Mouse (Mus musculus) hindbrain, embryonic 15.5 days (tissue): ENCODE data around the gene Mrpl50. TPM values are rescaled to one million over a fixed set of nuclear protein-coding genes. Genes with fewer than 3 reads are reported as not detected.
A peak's percentile ranks its signal among the peaks of the same experiment; 100 is the strongest.
"Not testable (repeated sequence)": the region's sequence is repeated elsewhere in the genome, so short reads cannot be mapped to it uniquely, and the experiment has no call there.

Experiments
- ATAC-seq: fragments of 200-750 bp; cut with Nextera tagmentation; 2 replicates; pipeline ENCODE4 v1.8.0; 2017; ENCODE audit warnings: low read depth, moderate number of reproducible peaks, moderate TSS enrichment; ENCODE audit not compliant: low FRiP score
- H3K27ac ChIP-seq: fragments of 300-500 bp; sonication (generic); replicated peaks from 2 replicates; pipeline ENCODE4 v1.5.1; 2015; ENCODE audit warnings: mild to moderate bottlenecking, inconsistent platforms
- H3K27me3 ChIP-seq: fragments of 300-500 bp; sonication (generic); 2 replicates; pipeline ENCODE4 v1.6.1; 2015; ENCODE audit warnings: control low read depth, inconsistent platforms
- H3K36me3 ChIP-seq: fragments of 300-500 bp; sonication (generic); 2 replicates; pipeline ENCODE4 v1.6.1; 2015; ENCODE audit warnings: control low read depth, inconsistent platforms
- H3K4me1 ChIP-seq: fragments of 300-500 bp; sonication (generic); replicated peaks from 2 replicates; pipeline ENCODE4 v1.6.1; 2015; ENCODE audit warnings: control low read depth, inconsistent platforms
- H3K4me2 ChIP-seq: fragments of 300-500 bp; sonication (generic); 2 replicates; pipeline ENCODE4 v1.6.1; 2015; ENCODE audit warnings: moderate library complexity, mild to moderate bottlenecking, inconsistent platforms
- H3K4me3 ChIP-seq: fragments of 300-500 bp; sonication (generic); 2 replicates; pipeline ENCODE4 v1.5.1; 2015; ENCODE audit warnings: mild to moderate bottlenecking, inconsistent platforms
- H3K9ac ChIP-seq: fragments of 300-500 bp; sonication (generic); 2 replicates; pipeline ENCODE4 v1.6.1; 2015; ENCODE audit warnings: inconsistent platforms
- H3K9me3 ChIP-seq: fragments of 300-500 bp; sonication (generic); 2 replicates; pipeline ENCODE4 v1.6.1; 2016; ENCODE audit warnings: control low read depth, inconsistent platforms
- WGBS: fragments of 180-500 bp; shearing (Covaris S2); methylation state at CpG from one replicate; pipeline ENCODE4 v1.1.7; 2015; 5-methylcytosine and 5-hydroxymethylcytosine counted together
- polyA plus RNA-seq: library from polyadenylated mRNA; unstranded; fragments of >200 nt; fragmentation: Nextera tagmentation; extraction: Ambion mirVana; gene quantifications from 2 replicates; pipeline ENCODE4 v1.2.1, GENCODE M21; 2015

Mrpl50 gene
- polyA plus RNA-seq, 1 experiment from 2014 or later, result 72.9 TPM

DNA sequence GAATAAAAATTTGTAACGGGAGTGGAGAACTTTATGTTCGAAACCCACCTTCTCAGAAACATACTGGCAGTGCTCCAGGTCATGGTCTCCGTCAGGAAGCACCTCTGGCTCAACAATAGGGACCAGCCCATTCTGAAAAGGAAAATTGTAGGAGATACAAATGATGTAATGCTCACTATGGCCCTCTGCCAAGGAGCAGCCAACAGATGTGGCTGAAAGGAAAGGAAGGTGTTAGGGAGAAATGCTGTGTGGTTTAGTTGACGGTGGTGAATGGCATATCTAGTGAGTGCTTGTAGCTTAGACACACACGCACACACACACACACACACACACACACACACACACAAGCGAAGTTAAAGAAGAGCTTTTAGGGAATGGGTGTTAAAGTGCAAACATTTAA is 18.8 kb upstream of the Mrpl50 start:
- H3K27me3 ChIP-seq, result no peaks in the 10 kb centered on the region
- H3K4me2 ChIP-seq, result no peak overlapping the region
- no peaks in the 10 kb centered on the region for H3K9me3 ChIP-seq
- no peak overlapping the region for H3K9ac ChIP-seq
- H3K27ac ChIP-seq, result no peak overlapping the region
- no peak overlapping the region for H3K4me3 ChIP-seq
- no peaks in the 10 kb centered on the region for H3K4me1 ChIP-seq
- H3K36me3 ChIP-seq, result 0 out of 2 replicates have a peak, but pooled peaks cover 4% of the 10 kb centered on the region
- no peak for ATAC-seq
- WGBS, result 72% methylated on average over 6 of the region's 6 CpGs

DNA sequence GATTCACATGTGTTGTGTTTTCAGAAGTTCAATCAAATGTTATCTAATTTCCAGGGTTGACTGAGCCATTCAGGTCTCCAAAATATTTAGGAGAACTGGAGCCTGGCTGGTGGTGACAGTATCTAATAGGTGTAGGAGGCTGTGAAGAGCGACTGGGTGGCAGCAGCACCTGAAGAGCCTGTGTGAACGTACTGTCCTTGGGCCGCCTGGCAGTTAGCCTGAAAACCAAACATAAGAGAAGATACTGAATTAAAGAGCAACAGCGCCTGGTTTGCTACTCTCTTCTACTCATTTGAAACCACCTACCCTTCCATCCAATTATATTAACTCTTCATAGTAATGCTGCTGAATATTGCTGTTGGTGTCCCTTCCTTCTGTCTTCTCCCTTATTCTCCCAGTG is 15.8 kb upstream of the Mrpl50 start:
- no peaks in the 10 kb centered on the region for H3K9me3 ChIP-seq
- H3K36me3 ChIP-seq, result peaks cover 18% of the 10 kb centered on the region
- H3K27ac ChIP-seq, result no peak overlapping the region
- H3K27me3 ChIP-seq, result no peaks in the 10 kb centered on the region
- H3K4me1 ChIP-seq, result no peaks in the 10 kb centered on the region
- no peak for ATAC-seq
- no peak overlapping the region for H3K4me2 ChIP-seq
- H3K9ac ChIP-seq, result no peak overlapping the region
- WGBS, result 92% methylated on average over 4 of the region's 4 CpGs
- no peak overlapping the region for H3K4me3 ChIP-seq

DNA sequence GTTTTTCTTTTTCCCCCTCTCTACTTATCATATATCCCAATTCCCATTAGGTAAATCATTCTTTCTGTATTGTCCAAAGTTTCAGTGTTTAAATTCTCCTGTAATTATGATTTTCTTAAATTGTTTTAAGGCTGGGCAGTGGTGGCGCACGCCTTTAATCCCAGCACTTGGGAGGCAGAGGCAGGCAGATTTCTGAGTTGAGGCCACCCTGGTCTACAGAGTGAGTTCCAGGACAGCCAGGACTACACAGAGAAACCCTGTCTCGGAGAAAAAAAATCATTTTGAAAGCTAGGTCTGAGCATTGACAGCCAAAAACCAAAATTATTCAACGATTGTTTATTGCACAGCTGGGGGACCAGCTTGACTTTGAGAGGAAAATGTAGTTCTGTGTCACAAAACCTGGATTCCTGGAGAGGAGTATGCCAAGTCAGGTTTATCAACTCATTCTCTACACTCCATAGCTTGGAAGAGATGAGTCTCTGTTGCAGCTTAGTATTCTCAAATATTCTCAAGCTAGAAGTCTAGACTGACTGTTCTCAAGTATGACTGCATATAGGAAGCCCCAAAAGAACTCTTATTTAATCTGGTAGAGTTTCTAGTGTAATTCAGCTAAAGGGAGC is 14.9 kb upstream of the Mrpl50 start:
- WGBS, result 96% methylated on average over 4 of the region's 4 CpGs
- Histone ChIP-seq H3K4me2 (no peak overlapping the region), H3K27me3 (no peaks in the 10 kb centered on the region), H3K36me3 (peaks cover 23% of the 10 kb centered on the region), H3K4me1 (no peaks in the 10 kb centered on the region), H3K4me3 (no peak overlapping the region), H3K9me3 (no peaks in the 10 kb centered on the region), H3K9ac (no peak overlapping the region), H3K27ac (no peak overlapping the region)
- ATAC-seq, result no peak

DNA sequence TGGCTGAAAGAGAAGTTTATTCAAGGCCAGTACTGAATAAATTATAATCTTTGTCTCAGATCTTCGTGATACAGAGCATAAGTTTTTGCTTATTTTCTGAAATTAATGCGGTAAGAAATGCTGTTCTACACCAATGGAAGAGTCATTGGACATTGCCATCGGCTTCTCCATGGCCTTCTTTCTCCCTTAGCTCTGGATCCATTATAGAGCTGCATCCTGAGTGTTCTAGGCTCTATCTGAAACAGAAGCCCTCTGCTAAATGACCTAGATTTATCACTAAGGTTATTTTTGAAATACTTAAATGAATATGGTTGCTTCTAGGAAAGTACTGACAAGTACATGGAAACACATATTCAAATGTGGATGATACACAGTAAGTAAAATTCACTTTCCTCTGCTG is 14.1 kb upstream of the Mrpl50 start:
- Histone ChIP-seq H3K36me3 (peaks cover 30% of the 10 kb centered on the region), H3K9ac (no peak overlapping the region), H3K27ac (no peak overlapping the region), H3K27me3 (no peaks in the 10 kb centered on the region), H3K4me1 (no peaks in the 10 kb centered on the region), H3K9me3 (0 out of 2 replicates have a peak, but pooled peaks cover 4% of the 10 kb centered on the region), H3K4me3 (no peak overlapping the region), H3K4me2 (no peak overlapping the region)
- no peak for ATAC-seq
- WGBS, result 91% methylated on average over 3 of the region's 3 CpGs

DNA sequence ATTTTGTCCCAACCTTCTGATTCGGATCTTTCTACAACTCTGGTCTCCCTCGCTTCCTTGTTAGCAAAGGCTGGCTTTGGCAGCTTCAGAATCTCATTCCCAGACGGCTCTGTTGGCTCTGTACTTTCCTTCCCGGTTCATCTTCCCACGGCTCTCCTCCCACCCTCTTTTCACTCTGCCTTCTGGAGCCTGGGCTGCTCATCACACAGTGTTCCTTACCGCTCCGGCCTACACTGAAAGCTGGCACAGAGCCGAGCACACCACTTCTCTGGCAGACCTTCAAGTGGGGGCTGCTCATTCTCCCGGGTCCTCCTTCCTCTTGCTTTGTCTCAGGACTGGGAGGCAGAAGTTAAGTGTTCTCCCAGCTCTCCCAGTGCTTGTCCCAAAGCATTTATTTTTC is 1.7 kb upstream of the Mrpl50 start:
- H3K4me2 ChIP-seq, result peak overlapping the region; percentile 78
- no peak for ATAC-seq
- 69% methylated on average over 9 of the region's 9 CpGs for WGBS

DNA sequence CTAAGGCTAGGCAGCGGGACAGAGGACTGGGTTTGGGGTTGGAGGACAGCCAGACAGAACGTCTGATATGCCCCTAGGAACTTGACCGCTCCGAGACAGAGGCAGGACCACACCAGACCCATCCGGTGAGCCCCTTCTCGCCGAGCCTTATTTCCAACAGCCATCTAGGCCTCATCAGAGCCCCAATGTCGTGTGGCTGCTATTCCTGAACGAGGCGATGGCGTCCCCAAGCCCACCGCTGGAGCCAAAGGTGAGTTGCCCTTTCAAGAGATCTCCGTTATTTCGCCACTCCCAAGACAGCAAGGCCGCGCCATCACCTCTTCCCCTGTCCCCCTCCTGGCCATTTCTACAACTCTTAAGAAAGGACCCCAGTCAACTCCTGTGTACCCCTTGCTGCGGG is 453 bp upstream of the Mrpl50 start:
- under 1% methylated on average over 17 of the region's 17 CpGs for WGBS
- H3K4me2 ChIP-seq, result peak overlapping the region; percentile 78
- ATAC-seq, result no peak; the same call in 1 of the 2 replicates
- H3K27ac ChIP-seq, result peak overlapping the region; percentile 70
- H3K4me3 ChIP-seq, result peak overlapping the region; percentile 74
- peak overlapping the region; percentile 66 for H3K9ac ChIP-seq
- H3K36me3 ChIP-seq, result peaks cover 24% of the 10 kb centered on the region
- no peaks in the 10 kb centered on the region for H3K9me3 ChIP-seq
- H3K27me3 ChIP-seq, result no peaks in the 10 kb centered on the region
- peaks cover 39% of the 10 kb centered on the region for H3K4me1 ChIP-seq

More for the DNA sequence above, 1.7 kb upstream of the Mrpl50 start:
- H3K9me3 ChIP-seq, result no peaks in the 10 kb centered on the region
- H3K4me3 ChIP-seq, result peak overlapping the region; percentile 74; the same call in 1 of the 2 replicates
- H3K4me1 ChIP-seq, result peaks cover 39% of the 10 kb centered on the region
- H3K27me3 ChIP-seq, result no peaks in the 10 kb centered on the region
- no peak overlapping the region for H3K27ac ChIP-seq
- H3K36me3 ChIP-seq, result peaks cover 27% of the 10 kb centered on the region
- no peak overlapping the region for H3K9ac ChIP-seq

DNA sequence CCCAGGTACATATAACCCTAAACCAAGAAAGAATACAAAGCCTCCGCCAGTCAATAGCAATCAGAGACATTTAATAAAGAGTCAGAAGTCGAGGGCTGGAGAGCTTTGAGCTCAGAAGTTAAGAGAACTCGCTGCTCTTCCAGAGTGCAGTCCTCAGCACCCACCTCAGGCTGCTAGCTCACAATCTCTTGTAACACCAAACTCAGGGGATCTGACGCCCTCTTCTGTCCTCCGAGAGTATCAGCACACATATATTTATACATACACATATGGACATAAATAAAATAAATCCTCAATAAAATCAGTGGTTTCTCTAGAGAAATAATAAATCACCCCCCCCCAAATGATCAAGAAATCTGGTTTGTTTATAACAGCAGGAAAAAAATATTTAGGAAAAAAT is 1.4 kb downstream of the Mrpl50 start:
- H3K4me1 ChIP-seq, result peaks cover 39% of the 10 kb centered on the region
- no peaks in the 10 kb centered on the region for H3K27me3 ChIP-seq
- 0 out of 2 replicates have a peak overlapping the region, but pooled peaks have one; percentile 14 for H3K4me3 ChIP-seq
- H3K9ac ChIP-seq, result no peak overlapping the region
- ATAC-seq, result no peak
- 75% methylated on average over 5 of the region's 5 CpGs for WGBS
- peaks cover 12% of the 10 kb centered on the region for H3K36me3 ChIP-seq
- H3K27ac ChIP-seq, result no peak overlapping the region
- peak overlapping the region; percentile 78 for H3K4me2 ChIP-seq
- H3K9me3 ChIP-seq, result no peaks in the 10 kb centered on the region

DNA sequence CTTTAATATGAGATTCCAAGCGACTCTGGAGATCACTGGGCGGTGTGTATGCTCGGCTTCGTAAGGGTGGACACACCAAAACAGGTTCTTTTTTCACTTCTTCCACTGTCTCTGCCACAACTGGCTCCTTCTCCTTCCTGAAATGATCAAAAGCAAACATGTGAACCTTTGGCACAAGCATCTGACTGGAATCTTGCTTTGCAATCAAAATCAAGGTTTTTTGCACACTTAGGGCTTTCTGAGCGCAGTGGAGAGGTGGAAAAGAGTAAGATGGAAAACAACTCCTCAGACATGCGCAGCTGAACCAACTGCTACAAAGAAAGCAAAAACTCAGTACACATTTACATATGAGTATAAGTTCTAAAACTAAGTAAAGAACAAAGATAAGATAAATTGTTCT is 6.5 kb downstream of the Mrpl50 start:
- Histone ChIP-seq H3K4me1 (peaks cover 9% of the 10 kb centered on the region), H3K27me3 (no peaks in the 10 kb centered on the region), H3K27ac (no peak overlapping the region), H3K9me3 (no peaks in the 10 kb centered on the region), H3K36me3 (peaks cover 28% of the 10 kb centered on the region), H3K9ac (no peak overlapping the region), H3K4me3 (no peak overlapping the region), H3K4me2 (no peak overlapping the region)
- no peak for ATAC-seq
- WGBS, result over 99% methylated on average over 6 of the region's 6 CpGs

DNA sequence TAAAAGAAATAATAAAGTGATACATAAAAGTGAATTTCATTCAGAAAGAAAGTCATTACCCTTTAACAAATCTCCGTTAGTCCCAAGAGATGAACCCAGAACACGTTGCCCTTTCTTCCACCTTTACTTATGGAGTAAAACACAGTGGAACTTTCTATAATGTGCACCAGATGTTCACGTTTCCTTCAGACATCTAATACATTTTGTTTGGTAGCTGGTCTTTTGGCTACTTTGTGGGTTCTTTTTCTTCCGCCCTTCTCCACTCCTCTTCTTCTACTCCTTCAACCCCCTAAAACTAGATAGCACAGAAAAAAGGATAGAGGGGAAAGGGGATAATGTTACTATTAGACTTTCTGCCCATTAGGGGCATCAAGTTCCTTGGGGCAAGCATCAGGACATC is 8.3 kb downstream of the Mrpl50 start:
- no peak for ATAC-seq
- Histone ChIP-seq H3K4me3 (no peak overlapping the region), H3K27me3 (no peaks in the 10 kb centered on the region), H3K4me2 (no peak overlapping the region), H3K4me1 (no peaks in the 10 kb centered on the region), H3K9ac (no peak overlapping the region), H3K9me3 (no peaks in the 10 kb centered on the region), H3K36me3 (peaks cover 28% of the 10 kb centered on the region), H3K27ac (no peak overlapping the region)
- 90% methylated on average over 4 of the region's 4 CpGs for WGBS

DNA sequence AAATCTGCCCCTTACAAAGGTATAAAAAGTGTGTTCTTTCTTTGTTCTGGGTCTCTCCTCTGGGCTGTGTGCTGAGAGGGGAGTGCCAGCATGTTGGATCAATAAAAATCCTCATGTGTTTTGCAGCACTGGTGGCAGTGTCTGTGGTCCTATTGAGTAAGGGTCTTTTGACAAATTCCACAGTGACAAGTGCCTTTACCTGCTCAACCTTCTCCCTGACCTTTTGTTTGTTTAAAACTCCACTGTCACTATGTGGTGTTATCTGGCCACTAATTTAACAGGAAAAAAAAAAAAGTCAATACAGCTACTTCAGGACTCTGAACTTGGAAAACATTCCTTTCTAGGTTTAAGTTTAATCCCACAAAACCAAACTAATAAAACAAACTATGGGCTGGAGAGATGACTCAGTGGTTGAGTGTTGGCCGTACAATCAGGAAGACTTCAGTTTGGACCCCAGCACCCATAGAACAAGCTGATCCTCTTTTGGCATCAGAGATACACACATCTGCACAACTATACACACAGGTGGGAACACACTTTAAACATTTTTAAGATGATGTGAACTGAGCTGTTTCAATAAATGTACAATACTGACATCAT is 10.6 kb downstream of the Mrpl50 start:
- WGBS, result 89% methylated on average over 1 of the region's 1 CpGs
- H3K4me3 ChIP-seq, ATAC-seq: not testable (repeated sequence)

DNA sequence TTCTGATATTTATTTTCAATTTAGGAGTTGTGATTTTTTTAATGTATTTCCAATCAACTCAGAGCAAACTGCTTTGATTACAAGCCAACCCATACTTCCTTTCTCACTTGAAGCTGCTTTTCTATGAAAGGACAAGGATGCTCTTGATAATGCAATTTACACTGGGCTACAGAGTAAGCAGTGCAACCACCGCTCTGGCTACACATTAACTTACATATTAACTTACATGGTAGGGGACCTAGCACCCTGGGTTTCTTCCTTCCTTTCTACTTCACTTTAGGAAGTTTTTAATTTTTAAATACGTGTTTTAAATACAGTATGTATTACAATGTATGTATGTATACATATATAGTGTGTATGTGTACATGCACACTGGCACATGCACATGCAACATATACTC is 11.7 kb downstream of the Mrpl50 start:
- Histone ChIP-seq H3K4me2 (no peak overlapping the region), H3K9ac (no peak overlapping the region), H3K9me3 (no peaks in the 10 kb centered on the region), H3K4me1 (no peaks in the 10 kb centered on the region), H3K4me3 (no peak overlapping the region), H3K27ac (no peak overlapping the region), H3K36me3 (peaks cover 24% of the 10 kb centered on the region), H3K27me3 (no peaks in the 10 kb centered on the region)
- 91% methylated on average over 2 of the region's 2 CpGs for WGBS
- no peak for ATAC-seq

More for the DNA sequence above, 10.6 kb downstream of the Mrpl50 start:
- not testable (repeated sequence) for H3K4me2 ChIP-seq, H3K4me1 ChIP-seq, H3K9me3 ChIP-seq, H3K27me3 ChIP-seq, H3K27ac ChIP-seq, H3K9ac ChIP-seq
- H3K36me3 ChIP-seq, result peaks cover 28% of the 10 kb centered on the region

DNA sequence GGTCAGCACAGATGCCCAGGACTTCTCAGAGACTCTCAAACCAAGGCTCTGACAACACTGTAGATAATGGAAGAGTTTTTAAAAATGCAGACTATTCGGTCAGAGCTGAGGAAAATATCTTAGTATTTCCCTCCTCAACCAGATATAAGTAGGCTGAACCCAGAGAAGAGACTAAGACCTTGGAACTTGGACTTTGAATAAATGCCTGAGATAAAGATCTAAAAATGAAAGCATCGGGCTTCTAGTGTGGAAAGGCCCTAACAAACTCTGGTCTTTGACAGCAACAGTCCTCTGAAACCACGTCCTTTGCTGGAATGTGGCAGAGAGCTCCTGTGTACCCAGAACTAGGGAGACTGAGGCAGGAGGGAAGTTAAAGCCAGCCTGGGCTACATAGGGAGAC is 14.5 kb downstream of the Mrpl50 start, which contains the start of gene Baat:
Gene Baat, minus strand, starts transcription at position 172 of the 400 bp plus-strand sequence.
- H3K27ac ChIP-seq, result no peak within 1 kb of the TSS
- no peak for ATAC-seq
- no peak within 1 kb of the TSS for H3K4me3 ChIP-seq
- 84% methylated on average over 3 of the region's 3 CpGs for WGBS
- no peaks in the 10 kb centered on the region for H3K9me3 ChIP-seq
- no peak within 1 kb of the TSS for H3K9ac ChIP-seq
- no peak within 1 kb of the TSS for H3K4me2 ChIP-seq
- H3K27me3 ChIP-seq, result no peaks in the 10 kb centered on the region
- no peaks in the 10 kb centered on the region for H3K4me1 ChIP-seq
- H3K36me3 ChIP-seq, result 0 out of 2 replicates have a peak, but pooled peaks cover under 1% of the 10 kb centered on the region
